In genomic region chr16:46581115-46581514, GRCm38 (mm10) we compare ENCODE assay signal across 15 mouse cellular contexts.
A peak's percentile ranks its signal among the peaks of the same experiment; 100 is the strongest.
DNase-seq lines count a peak whose midpoint lies in the region; ATAC-seq lines count a peak whose summit lies in the region.
"Had no signal": no experiment of that assay in that cellular context is flagged by ENCODE, and none has a peak within 500 bp of the region (broad histone marks: within the 10 kb centered on the region; RNA-seq: fewer than 3 reads in every experiment).

No protein-coding gene starts in this region.

- H3K4me1 ChIP-seq in intestine, embryonic 15.5 days (replicated peaks): 0 out of 2 replicates have a peak, but pooled peaks cover 2% of the 10 kb centered on the region
- H3K4me1 ChIP-seq in intestine, embryonic 16.5 days (ENCODE audit: control insufficient read depth, insufficient read depth, low read length): no peaks in the 10 kb centered on the region
- H3K4me1 ChIP-seq in heart, embryonic 14.5 days (ENCODE audit: control insufficient read depth in 2 of 2, insufficient read depth in 2 of 2, low read length in 2 of 2): peaks cover 0 to 2% of the 10 kb centered on the region in 2 experiments; a peak in 1 of 4 replicates
- H3K4me1 ChIP-seq: lung, embryonic 15.5 days; stomach, embryonic 15.5 days had no signal

- intact Hi-C loops in left cerebral cortex, postnatal 10 days (cut with DNase I): no loop called here

- ATAC-seq in intestine, embryonic 15.5 days: peak; percentile 64; the same call in 1 of the 2 replicates
- no peak for ATAC-seq in intestine, embryonic 16.5 days
- ATAC-seq in heart, embryonic 14.5 days (ENCODE audit: insufficient number of reproducible peaks, insufficient read depth, low FRiP score, low read depth): no peak
- ATAC-seq in erythroblast, adult 5-6 weeks (replicated peaks; ENCODE audit: low FRiP score, poor library complexity, severe bottlenecking): no peak
- ATAC-seq: Patski had no signal

- no peak overlapping the region for H3K9ac ChIP-seq in intestine, embryonic 15.5 days
- no peak overlapping the region for H3K9ac ChIP-seq in intestine, embryonic 16.5 days (ENCODE audit: low read depth, low read length)
- H3K9ac ChIP-seq in heart, embryonic 14.5 days (ENCODE audit: low read length): no peak overlapping the region
- H3K9ac ChIP-seq: lung, embryonic 15.5 days; stomach, embryonic 15.5 days had no signal

- H3K4me2 ChIP-seq in intestine, embryonic 15.5 days (replicated peaks): no peak overlapping the region
- H3K4me2 ChIP-seq in intestine, embryonic 16.5 days (ENCODE audit: low read depth, low read length): no peak overlapping the region
- peak overlapping the region; percentile 41 for H3K4me2 ChIP-seq in heart, embryonic 14.5 days (ENCODE audit: low read length)
- H3K4me2 ChIP-seq: lung, embryonic 15.5 days; stomach, embryonic 15.5 days had no signal

- no peaks in the 10 kb centered on the region for H3K27me3 ChIP-seq in intestine, embryonic 15.5 days (replicated peaks)
- no peaks in the 10 kb centered on the region for H3K27me3 ChIP-seq in intestine, embryonic 16.5 days (replicated peaks; ENCODE audit: control insufficient read depth, insufficient read depth, low read length)
- H3K27me3 ChIP-seq in heart, embryonic 14.5 days (ENCODE audit: control insufficient read depth, insufficient read depth, low read length): no peaks in the 10 kb centered on the region
- H3K27me3 ChIP-seq: CH12.LX; lung, embryonic 15.5 days; stomach, embryonic 15.5 days had no signal

- WGBS in intestine, embryonic 15.5 days: 60% methylated on average over 10 of the region's 10 CpGs
- 67% methylated on average over 10 of the region's 10 CpGs for WGBS in intestine, embryonic 16.5 days
- 33% methylated on average over 10 of the region's 10 CpGs for WGBS in heart, embryonic 14.5 days

- DNase-seq in left cerebral cortex, postnatal 10 days (ENCODE audit: extremely low spot score in 1 of 2, low spot score in 2 of 2): peak; percentile 30 to 45
- peak; percentile 80 for DNase-seq in telencephalon, adult 2 months (ENCODE audit: low read depth, low spot score)
- DNase-seq in embryo, embryonic 10 days (ENCODE audit: low spot score): no peak
- DNase-seq: adrenal gland, adult 2 months; kidney, adult 11 months had no signal

- no peak overlapping the region for H3K4me3 ChIP-seq in intestine, embryonic 15.5 days (replicated peaks)
- H3K4me3 ChIP-seq in intestine, embryonic 16.5 days (ENCODE audit: low read length): no peak overlapping the region
- H3K4me3 ChIP-seq in heart, embryonic 14.5 days (ENCODE audit: control insufficient read depth in 1 of 2, insufficient read depth in 1 of 2, low read depth in 1 of 2, low read length in 2 of 2): no peak overlapping the region
- H3K4me3 ChIP-seq: heart, adult 2 months; layer of hippocampus, adult 2 months; lung, embryonic 15.5 days; stomach, embryonic 15.5 days had no signal

- H3K36me3 ChIP-seq in intestine, embryonic 15.5 days: no peaks in the 10 kb centered on the region
- H3K36me3 ChIP-seq in intestine, embryonic 16.5 days (ENCODE audit: control insufficient read depth, insufficient read depth, low read length): no peaks in the 10 kb centered on the region
- no peaks in the 10 kb centered on the region for H3K36me3 ChIP-seq in heart, embryonic 14.5 days (ENCODE audit: control insufficient read depth, insufficient read depth, low read length)
- H3K36me3 ChIP-seq: lung, embryonic 15.5 days; stomach, embryonic 15.5 days had no signal

- no peak overlapping the region for H3K27ac ChIP-seq in intestine, embryonic 15.5 days
- no peak overlapping the region for H3K27ac ChIP-seq in intestine, embryonic 16.5 days (ENCODE audit: low read length)
- no peak overlapping the region for H3K27ac ChIP-seq in heart, embryonic 14.5 days (replicated peaks in 1 of 2; ENCODE audit: control insufficient read depth in 1 of 2, insufficient read depth in 1 of 2, low read depth in 2 of 2, low read length in 2 of 2)
- H3K27ac ChIP-seq: heart, adult 2 months; layer of hippocampus, adult 2 months; lung, embryonic 15.5 days; stomach, embryonic 15.5 days had no signal

- no peaks in the 10 kb centered on the region for H3K9me3 ChIP-seq in intestine, embryonic 15.5 days
- no peaks in the 10 kb centered on the region for H3K9me3 ChIP-seq in intestine, embryonic 16.5 days (ENCODE audit: control insufficient read depth, low read length)
- H3K9me3 ChIP-seq in heart, embryonic 14.5 days (ENCODE audit: control insufficient read depth, low read length): no peaks in the 10 kb centered on the region
- H3K9me3 ChIP-seq: lung, embryonic 15.5 days; stomach, embryonic 15.5 days had no signal
